Mouse (Mus musculus): ENCODE data around the gene Atrnl1.

GRCm38 (mm10) chr19:58018698-58019097 lies 407.9 kb downstream of the Atrnl1 start:
- TF ChIP-seq CTCF (IDR thresholded peaks at IDR 0.05; ENCODE audit: insufficient read depth, low read length): no peak
- TF ChIP-seq POLR2A (IDR thresholded peaks at IDR 0.05; ENCODE audit: borderline replicate concordance, extremely low read depth, low read depth, low read length): no peak
